Mouse (Mus musculus) forelimb bud, embryonic 11.5 days (tissue): ENCODE measurements around the gene Kdm6b.

Experiments used
- DNase-seq: peaks from one replicate; pipeline ENCODE4 v3.0.0-alpha.2; 2012; ENCODE audit warnings: low read depth, low spot score

The Kdm6b gene

GRCm38 (mm10) chr11:69413221-69414181, at the start of gene Kdm6b:
TSS of gene Kdm6b (minus strand) at chr11:69413675.
- DNase-seq: peak; percentile 67

DNA sequence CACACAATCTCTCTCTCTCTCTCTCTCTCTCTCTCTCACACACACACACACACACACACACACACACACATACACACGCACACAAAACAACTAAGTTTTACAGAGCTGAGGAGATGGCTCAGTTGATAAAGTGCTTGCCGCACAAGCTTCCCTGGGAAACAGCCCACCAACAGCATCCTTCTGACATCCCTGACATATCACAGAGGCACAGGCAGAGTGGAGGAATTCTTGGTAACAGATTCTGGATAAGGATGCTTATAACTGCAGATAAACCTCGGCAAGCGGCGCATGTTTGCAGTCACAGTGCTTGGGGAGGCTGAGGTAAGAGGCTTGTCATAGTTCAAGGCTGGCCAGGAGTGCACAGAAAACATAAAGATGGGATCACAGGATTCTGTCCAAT, 48.1 kb upstream of the Kdm6b start:
- no peak for DNase-seq

GRCm38 (mm10) chr11:69459883-69460282, 46.4 kb upstream of the Kdm6b start:
- DNase-seq: peak; percentile 31

- peak; percentile 54 for DNase-seq
These were observed 43.6 kb upstream of the Kdm6b start for GRCm38 (mm10) chr11:69457006-69457579.

GRCm38 (mm10) chr11:69452114-69452867, 38.8 kb upstream of the Kdm6b start:
- no peak for DNase-seq

- DNase-seq: no peak
These were observed 33.8 kb upstream of the Kdm6b start for GRCm38 (mm10) chr11:69447299-69447698.

- no peak for DNase-seq
These were observed 29.9 kb upstream of the Kdm6b start for GRCm38 (mm10) chr11:69443328-69443727.

DNA sequence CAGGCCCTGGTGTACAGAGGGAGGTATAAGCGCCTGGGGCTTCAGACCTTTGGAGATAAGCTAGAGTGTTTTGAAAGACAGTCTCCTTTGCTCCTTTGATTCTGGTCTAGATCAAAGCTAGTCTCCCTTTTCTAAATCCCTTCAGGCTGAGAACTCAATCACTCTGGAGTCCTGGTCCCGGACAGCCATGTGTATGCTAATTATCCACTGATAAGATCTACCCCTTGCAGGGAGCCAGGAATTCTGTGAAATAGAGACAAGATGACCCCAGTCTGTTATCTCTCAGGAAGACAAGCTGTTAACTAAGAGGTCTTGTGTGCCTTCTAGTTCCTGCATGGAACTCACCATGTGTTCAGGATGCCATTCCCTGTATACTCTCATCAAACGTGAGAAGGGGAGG, 23.8 kb upstream of the Kdm6b start:
- DNase-seq: no peak

GRCm38 (mm10) chr11:69433189-69433588, 19.7 kb upstream of the Kdm6b start:
- no peak for DNase-seq

DNA sequence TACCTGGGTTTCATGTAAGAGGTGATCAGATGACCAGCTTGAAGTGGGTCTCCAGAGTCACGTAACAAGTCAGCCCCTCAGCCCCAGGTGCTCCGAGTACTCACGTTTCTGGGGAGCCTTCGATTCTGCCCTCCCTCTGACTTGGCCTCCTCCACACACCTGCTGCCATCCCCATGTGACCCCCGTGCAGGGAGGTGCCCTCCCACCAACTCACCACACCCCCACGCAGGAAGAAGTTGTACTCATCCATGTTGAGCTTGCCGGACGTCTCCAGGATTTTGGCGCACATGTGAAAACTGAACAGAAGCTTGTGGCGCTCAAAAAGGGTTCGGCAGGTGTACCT, 19.1 kb upstream of the Kdm6b start:
- no peak for DNase-seq

- peak; percentile 83 for DNase-seq
These were observed 18.6 kb upstream of the Kdm6b start for GRCm38 (mm10) chr11:69431829-69432639.

GRCm38 (mm10) chr11:69430631-69431030, 17.2 kb upstream of the Kdm6b start:
- no peak for DNase-seq

GRCm38 (mm10) chr11:69429313-69429712, 15.8 kb upstream of the Kdm6b start:
- no peak for DNase-seq

- DNase-seq: no peak
These were observed 15.3 kb upstream of the Kdm6b start for GRCm38 (mm10) chr11:69428751-69429150.

DNA sequence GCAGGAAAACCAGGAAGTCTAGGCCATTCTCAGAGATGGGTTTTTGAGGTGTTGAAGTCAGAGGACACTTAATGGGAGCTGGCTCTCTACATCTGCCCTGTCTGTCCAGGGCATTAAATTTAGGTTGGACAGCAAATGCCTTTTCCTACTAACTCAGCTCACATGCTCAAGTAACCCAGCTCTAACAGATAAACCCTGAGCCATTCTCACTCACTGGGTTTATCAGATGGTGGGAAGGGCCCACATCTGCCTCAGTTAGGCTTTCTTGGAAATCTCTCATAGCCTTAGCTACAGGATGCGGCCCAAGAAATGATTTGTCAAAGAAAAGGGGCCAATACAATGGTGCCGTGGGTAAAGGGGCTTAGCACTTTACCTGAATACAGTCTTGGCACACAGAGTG, 12.8 kb upstream of the Kdm6b start:
- DNase-seq: no peak

- DNase-seq: no peak
These were observed 10.4 kb upstream of the Kdm6b start for GRCm38 (mm10) chr11:69423885-69424284.

DNA sequence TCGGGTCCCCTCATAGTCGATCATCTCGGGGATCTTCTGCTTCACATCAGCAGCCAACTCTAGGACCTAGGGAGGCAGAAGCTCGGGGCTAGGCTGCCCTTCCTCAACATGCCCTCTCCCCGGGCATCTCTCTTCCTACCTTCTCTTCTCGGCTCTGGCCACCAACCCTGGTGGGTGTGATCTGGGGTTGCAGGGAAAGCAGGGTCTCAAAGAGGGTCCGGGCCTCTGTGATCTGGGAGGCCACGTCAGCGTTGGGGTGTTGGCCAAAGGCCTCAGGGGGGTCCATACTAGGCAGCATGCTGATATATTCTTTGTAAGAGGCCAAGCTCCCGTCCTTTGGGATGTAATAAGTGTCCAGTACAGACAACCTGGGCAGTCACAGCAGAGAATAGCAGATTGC, 9.4 kb upstream of the Kdm6b start:
- no peak for DNase-seq

DNA sequence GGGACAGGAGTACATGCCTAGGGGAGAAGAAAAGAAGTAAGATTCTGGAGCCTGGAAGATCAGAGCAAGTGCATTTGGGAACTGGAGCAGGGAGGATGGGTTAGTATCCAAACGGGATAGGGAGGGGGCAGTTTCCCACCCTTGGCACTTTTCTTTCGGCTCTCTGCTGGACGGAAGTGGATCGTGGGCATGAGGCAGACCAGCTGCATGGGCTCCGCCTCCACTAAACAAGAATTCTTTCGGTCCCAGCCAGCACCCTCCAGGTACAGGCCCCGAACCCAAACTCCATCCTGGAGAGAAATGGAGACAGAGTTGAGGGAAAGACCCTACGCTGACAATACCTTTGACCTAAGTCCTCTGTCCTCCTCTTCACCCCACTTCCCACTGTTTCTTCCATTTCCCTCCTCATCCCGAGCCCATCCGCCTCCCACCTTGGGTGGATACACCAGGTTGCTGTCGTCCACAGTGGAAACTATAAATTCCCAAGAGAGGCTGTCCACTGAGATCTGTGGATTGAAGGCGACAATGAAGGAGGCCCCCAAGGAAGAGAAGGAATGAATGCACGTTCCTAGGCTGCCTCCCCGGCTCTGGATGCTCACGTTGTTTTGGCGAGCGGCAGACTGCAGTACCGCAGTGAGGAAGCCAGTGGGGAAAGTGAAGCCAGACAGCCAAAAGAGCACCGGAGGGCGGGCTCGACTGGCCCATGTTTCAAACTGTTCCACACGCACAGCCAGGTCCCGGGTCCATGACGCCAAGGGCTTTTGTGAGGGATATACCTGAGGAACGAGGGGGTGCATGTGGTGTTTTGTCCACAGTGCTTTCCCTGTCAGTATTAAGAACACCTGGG, 7.9 kb upstream of the Kdm6b start:
- no peak for DNase-seq

- DNase-seq: no peak
These were observed 7.1 kb upstream of the Kdm6b start for GRCm38 (mm10) chr11:69420554-69421000.

- DNase-seq: peak; percentile 28
These were observed 6.5 kb upstream of the Kdm6b start for GRCm38 (mm10) chr11:69419813-69420553.
